Mouse (Mus musculus): ENCODE measurements around the gene Tmem50a.

Gene Tmem50a

DNA sequence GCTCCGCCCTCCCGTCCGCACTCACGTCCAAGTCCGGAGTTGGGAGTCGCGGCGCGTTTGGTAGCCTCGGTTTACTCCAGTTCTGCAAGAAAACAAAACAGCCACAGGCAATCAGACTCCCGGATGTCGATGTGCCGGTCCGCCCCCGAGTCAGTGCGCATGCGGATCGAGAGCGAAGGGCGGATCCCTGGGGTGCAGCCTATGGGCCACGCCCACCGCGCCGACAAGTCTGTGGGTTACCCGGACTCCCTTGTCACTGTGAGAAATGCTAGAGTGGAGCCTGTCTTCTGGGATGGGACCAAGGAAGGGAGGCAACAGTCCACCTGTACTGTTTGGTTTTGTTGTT is at the start of gene Tmem50a:
Gene Tmem50a, minus strand, starts transcription at position 161 of the 346 bp plus-strand sequence.
- DNase-seq: peak; percentile 78

- DNase-seq: no peak
Observed at GRCm38 (mm10) chr4:134963021-134963776, 48.4 kb upstream of the Tmem50a start.

DNA sequence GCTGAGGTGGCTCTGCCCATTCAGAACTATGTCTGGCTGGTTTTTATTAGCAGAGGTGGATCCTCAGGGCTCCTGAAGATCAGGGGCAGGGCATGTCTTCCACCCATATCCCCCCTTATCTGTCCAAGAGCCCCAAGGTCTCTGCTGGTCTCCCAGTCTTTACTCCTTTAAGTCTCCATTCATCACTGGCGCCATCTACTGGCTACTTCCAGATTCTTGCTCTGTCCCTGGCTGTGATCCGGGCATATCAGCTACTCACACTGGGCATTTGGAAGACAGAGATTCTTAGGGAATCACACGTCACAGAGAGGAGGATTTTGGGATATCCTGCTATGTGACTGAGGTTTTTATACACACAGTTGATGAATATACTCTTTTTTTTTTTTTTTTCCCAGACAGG is 41.5 kb upstream of the Tmem50a start:
- DNase-seq: peak; percentile 61

DNA sequence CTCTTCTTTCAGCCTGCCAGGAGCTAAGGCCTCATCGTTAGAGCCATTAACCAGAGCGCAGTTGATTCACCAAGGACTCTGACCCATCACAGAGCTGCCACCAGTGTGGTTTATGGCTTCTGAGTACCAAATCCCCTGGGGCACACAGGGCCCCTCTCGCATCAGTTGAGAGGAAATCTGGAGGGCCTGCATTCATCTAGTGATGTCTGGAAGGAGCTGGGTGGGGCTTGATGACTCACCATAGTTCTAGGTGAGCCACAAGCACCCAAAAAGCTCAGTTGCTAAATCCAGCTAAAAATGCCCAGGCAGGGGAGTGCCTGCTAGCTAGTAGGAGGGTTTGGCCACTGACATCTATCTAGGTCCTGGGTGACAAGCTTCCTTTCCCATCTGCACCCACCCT is 41.0 kb upstream of the Tmem50a start:
- no peak for DNase-seq

DNA sequence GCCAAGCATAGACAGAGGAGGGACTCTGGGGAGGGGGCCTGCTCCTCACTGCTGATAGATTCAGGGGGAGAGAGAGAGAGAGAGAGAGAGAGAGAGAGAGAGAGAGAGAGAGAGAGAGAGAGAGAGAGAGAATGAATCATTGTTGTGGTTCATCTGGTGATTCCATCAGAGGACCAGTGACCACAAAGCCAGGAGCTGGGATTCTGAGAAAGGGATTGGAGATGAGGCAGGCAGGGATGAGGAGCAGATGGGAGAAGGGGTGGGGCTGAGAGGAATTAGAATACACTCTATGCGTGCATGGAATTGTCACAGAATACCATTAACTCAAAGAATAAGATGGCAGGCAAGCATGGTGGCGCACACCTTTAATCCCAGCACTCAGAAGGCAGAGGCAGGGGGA is 40.4 kb upstream of the Tmem50a start:
- no peak for DNase-seq

DNA sequence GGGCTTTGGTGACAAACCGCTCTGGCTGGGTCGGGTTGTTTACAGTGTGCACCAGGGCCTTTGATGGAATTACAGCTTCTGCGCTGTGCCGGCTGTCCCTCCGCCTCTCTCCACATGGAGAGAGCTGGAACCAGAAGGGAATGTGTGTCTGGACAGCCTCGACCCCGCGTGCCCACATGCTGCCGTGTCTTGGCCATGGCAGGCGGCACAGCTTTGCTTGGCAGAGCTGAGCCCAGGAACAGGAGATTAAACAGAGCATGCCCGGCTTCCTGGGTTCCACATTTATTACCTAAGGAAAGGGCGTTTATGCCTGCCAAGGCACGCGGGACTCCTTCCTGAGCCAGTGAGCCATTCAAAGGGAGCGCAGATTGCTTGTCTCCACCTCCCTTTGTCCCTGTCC is 39.6 kb upstream of the Tmem50a start:
- peak; percentile 45 for DNase-seq

DNA sequence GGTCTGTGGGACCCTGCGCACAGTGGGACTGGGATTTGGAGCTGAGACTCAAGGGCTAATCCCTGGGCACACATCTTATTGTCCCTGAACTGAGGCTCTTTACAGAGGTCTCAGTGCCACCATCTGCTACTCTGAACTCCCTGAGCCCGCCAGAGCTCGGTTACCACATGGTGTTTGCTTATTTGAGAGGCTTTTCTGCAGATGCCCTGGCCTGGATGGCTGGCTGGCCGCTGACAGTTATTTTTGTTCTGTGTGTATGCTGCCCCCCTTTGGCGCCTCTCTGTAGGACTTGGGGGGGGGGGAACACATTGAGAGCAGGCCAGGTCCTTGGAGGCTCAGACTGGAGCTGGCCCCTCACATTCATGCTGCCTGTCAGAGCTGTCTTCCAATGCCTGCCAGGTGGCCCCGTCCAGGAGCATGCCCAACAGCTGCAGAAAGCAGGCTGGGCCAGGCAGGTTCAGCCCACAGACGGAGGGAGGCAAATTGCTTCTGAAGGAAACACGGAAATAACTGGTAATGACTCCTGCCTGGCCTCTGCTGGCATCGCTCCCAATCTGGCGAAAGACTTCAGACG is 35.8 kb upstream of the Tmem50a start:
- no peak for DNase-seq

DNA sequence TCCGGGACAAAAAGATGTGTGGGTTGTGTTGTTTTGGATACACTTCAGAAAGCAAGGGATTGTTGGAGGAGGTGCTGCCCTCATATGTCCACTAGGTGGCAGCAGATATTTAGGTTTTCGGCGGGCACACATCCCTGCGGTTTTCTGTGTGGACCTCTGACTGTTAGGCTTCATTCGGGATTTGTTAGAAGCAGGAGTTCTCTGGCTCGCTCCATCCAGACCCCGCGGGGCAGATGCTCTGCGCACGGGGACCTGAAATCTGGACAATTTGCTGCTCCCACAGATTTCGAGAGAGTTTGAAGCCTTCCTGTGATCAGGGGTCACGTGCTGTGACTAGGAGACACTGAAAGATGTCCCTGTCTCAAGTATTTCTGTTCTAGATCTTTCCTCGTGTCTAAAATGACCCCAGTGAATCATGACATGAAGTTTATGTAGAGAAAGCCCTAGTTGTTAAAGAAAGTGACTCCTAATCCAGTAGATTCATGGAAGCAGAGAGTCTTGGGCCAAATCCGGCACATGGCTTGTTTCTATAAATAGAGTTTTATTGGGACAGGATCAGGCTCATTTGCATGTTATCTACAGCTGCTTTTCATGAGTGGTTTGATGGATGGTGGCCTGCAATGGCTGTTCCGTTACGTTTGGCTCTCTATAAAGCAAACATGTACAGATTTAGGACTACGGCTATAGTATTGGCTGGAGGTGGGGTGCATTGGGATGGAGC is 31.4 kb upstream of the Tmem50a start:
- DNase-seq: peak; percentile 71

- no peak for DNase-seq
Observed at GRCm38 (mm10) chr4:134943758-134944538, 29.1 kb upstream of the Tmem50a start.

GRCm38 (mm10) chr4:134939900-134940299 is 25.1 kb upstream of the Tmem50a start:
- DNase-seq: no peak

DNA sequence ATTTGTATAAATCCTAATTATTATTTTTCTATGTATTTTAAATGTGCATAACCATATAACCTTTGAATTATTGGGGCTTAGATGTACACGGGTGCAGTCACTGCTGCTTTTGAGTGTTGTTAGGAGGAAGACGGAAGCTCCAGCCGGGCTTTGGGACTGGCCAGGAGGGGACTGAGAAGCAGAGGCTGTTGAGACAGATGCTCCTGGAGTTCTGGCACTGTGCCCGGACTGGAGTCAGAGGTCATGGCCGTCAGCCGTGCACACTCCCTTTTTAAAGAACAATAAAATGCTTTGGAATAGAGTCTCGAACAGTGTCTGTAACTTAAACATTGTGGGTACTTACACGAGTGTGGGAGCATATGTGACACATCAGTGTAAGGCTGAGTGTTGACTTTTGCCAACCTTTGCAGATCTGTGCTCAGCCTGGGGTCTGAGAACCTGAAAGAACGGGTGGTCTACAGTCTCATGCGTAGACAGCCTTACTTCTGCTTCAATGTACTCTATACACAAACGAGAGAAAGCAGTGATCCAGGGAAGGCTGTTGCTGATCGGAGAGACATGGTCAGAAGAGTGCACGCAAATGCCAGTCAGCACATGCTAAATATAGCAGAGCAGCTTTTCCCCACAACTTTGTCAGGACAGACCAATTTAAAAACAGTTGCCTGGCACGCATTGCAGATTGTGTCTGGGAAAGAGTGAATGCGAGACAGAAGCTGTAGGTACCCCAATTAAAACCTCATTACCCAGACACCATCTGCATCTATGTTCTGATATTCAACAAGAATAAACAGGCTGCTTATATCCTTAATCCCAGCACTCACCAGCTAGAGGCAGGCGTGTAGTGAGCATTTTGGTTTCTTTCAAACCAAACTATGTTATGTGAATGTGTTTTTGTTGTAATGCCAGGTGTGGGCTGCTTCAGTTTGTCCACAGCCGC is 22.7 kb upstream of the Tmem50a start:
- DNase-seq: no peak

GRCm38 (mm10) chr4:134930684-134931481 is 16.1 kb upstream of the Tmem50a start, which contains the start of gene Syf2:
Syf2 (plus strand) TSS chr4:134930898.
- DNase-seq: peak; percentile 94

GRCm38 (mm10) chr4:134930190-134930589 is 15.4 kb upstream of the Tmem50a start:
- no peak for DNase-seq

DNA sequence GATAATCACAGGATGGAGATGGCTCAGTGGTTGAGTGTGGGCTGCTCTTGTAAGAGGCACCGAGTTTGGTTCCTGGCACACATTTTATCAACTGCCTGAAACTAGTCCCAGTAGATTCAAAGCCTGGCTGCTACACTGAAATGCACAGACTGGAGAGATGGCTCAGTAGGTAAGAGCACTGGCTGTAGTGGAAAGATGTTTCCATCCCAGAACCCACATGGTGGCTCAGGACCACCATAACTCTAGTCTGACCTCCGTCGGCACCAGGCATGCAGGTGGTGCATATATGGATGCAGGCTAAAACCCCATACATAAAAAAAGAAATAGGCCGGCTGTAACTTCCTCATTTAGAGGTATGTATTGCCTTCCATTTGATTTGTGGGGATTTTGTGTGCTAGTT is 14.7 kb upstream of the Tmem50a start:
- no peak for DNase-seq

- no peak for DNase-seq
Observed at GRCm38 (mm10) chr4:134928464-134928836, 13.6 kb upstream of the Tmem50a start.

GRCm38 (mm10) chr4:134927815-134928463 is 13.1 kb upstream of the Tmem50a start:
- no peak for DNase-seq

GRCm38 (mm10) chr4:134925206-134925605 is 10.4 kb upstream of the Tmem50a start:
- no peak for DNase-seq

DNA sequence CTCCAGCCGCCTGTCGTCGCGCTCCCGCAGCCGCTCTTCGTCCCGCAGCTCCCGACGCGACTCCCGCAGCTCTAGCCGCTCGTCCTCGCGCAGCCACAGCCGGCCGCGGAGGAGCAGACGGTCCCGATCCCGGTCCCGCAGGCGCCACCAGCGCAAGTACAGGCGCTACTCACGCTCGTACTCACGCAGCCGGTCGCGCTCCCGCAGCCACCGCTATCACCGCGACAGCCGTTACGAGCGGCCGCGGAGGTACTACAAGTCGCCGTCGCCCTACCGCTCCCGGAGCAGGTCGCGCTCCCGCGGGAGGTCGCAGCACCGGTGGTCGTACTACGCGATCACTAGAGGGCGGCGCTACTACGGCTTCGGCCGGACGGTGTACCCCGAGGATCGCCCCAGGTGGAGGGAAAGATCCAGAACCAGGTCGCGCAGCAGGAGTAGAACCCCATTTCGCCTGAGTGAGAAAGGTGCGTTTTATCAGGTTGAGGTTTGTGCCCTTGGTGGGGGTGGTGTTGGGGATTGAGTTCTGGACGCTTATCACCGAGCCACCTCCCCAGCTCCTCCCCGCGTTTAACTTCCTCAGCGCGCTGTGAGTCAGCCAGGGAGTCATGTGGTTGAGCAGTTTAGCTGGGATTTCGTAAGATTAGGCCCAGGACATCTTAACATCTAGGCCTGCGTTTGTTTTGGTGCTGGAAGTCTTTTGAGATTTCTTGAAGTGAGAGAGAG is 9.4 kb upstream of the Tmem50a start:
- DNase-seq: peak; percentile 42

DNA sequence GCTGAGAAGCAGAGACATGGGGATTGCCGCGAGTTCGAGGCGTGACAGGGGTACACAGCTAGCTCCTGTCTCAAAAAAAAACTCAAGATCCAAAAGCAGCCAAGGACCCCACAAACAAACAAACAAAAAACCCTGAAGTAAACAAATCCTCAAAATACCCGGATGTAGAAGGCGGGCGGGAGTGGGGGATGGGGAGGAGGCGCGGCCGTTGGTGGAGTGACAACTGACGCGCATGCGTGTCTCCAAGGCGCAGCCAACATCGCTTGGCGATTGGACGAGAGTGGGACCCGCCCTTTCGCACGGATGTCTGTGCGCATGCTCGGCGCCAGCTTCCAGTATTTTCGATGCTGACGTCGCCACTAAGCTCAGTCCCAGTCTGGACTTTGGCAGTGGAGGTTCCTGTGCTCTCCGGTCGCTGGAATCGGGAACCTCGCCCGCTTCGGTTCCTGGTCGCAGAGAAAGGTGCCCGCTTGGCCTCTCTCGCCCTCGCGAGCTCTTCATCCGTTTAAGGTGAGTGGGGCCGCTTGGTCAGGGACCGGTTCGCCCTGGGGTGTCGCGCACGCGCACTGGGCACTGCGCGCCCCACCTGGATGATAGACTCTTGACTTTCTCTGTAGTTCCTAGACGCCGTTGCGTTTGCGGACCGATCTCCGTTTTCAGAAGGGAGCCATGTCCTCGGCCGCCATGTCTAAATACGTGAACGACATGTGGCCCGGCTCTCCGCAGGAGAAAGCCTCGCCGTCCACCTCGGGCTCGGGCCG is 8.6 kb upstream of the Tmem50a start, which contains the start of gene Rsrp1:
Gene Rsrp1, plus strand, starts transcription at position 335 of the 761 bp plus-strand sequence.
- peak; percentile 99 for DNase-seq
